ENCODE assay signal across 8 mouse cellular contexts in genomic region chr3:120192439-120193326, GRCm38 (mm10).
A peak's percentile ranks its signal among the peaks of the same experiment; 100 is the strongest.
DNase-seq lines count a peak whose midpoint lies in the region; ATAC-seq and TF ChIP-seq lines count a peak whose summit lies in the region.

No protein-coding gene starts in this region.

- no peaks in the 10 kb centered on the region for H3K4me1 ChIP-seq in kidney, adult 2 months (ENCODE audit: control insufficient read depth, insufficient read depth, low read length)
- peaks cover 5% of the 10 kb centered on the region; the same call in 1 of the 2 replicates for H3K4me1 ChIP-seq in midbrain, embryonic 14.5 days (ENCODE audit: control insufficient read depth, insufficient read depth, low read length)

- WGBS in kidney, adult 2 months: 26% methylated on average over 15 of the region's 15 CpGs
- 27% methylated on average over 15 of the region's 15 CpGs for WGBS in midbrain, embryonic 14.5 days

- no peak overlapping the region for H3K4me3 ChIP-seq in kidney, adult 2 months (ENCODE audit: insufficient read depth, low read depth, low read length)
- H3K4me3 ChIP-seq in midbrain, embryonic 14.5 days (replicated peaks; ENCODE audit: low read depth, low read length): no peak overlapping the region

- no peak overlapping the region for H3K27ac ChIP-seq in kidney, adult 2 months (ENCODE audit: insufficient read depth, low read depth, low read length)
- H3K27ac ChIP-seq in midbrain, embryonic 14.5 days (replicated peaks; ENCODE audit: low read depth, low read length): peak overlapping the region; percentile 53; the same call in 1 of the 2 replicates

- no peaks in the 10 kb centered on the region for H3K27me3 ChIP-seq in kidney, adult 2 months (replicated peaks; ENCODE audit: control insufficient read depth, insufficient read depth, low read length)
- H3K27me3 ChIP-seq in midbrain, embryonic 14.5 days (ENCODE audit: control insufficient read depth, insufficient read depth, low read length): no peaks in the 10 kb centered on the region

- intact Hi-C loops in left cerebral cortex, postnatal 14 days (cut with DNase I): loop anchor here (5.0 to 10.0 kb wide), 3 partner anchors 888 to 1765 kb away; no protein-coding TSS in a partner anchor

- no peaks in the 10 kb centered on the region for H3K36me3 ChIP-seq in kidney, adult 2 months (ENCODE audit: control insufficient read depth, insufficient read depth, low read length)
- no peaks in the 10 kb centered on the region for H3K36me3 ChIP-seq in midbrain, embryonic 14.5 days (ENCODE audit: control insufficient read depth, insufficient read depth, low read length)

- DNase-seq in adrenal gland, adult (ENCODE audit: inconsistent age in 2 of 2, low spot score in 1 of 2): peak; percentile 42 to 87
- peak; percentile 30 for DNase-seq in cerebellum, adult 9-11 months
- peak; percentile 54 to 72 for DNase-seq in frontal cortex, postnatal 14 days (ENCODE audit: low spot score in 2 of 2)
- DNase-seq in kidney, adult 2 months: peak; percentile 57
- peak; percentile 75 to 85 for DNase-seq in left cerebral cortex, postnatal 14 days (ENCODE audit: low spot score in 2 of 2)
- peak; percentile 92 for DNase-seq in midbrain, embryonic 14.5 days
- DNase-seq in urinary bladder, postnatal 25 days (ENCODE audit: low spot score): peak; percentile 43
- no peak for DNase-seq in B cell, adult 2 months

- H3K9me3 ChIP-seq in midbrain, embryonic 14.5 days (ENCODE audit: control insufficient read depth, low read length): no peaks in the 10 kb centered on the region

- no peak overlapping the region for H3K9ac ChIP-seq in midbrain, embryonic 14.5 days (replicated peaks; ENCODE audit: low read length)

- peak; percentile 55; the same call in 1 of the 2 replicates for ATAC-seq in midbrain, embryonic 14.5 days (ENCODE audit: low FRiP score, low TSS enrichment)

- TF ChIP-seq CTCF in kidney, adult 2 months (conservative IDR thresholded peaks at IDR 0.05; ENCODE audit: insufficient read depth, insufficient read length, low read depth, low read length): peak; percentile 44

- no peak for TF ChIP-seq POLR2A in kidney, adult 2 months (IDR thresholded peaks at IDR 0.05; ENCODE audit: low read depth, low read length)

- peak overlapping the region; percentile 11; the same call in 1 of the 2 replicates for H3K4me2 ChIP-seq in midbrain, embryonic 14.5 days (ENCODE audit: low read length)

Comparison
In these comparisons a context has a peak if more than half of its experiments do, and no peak if none do; other contexts are left out.
1. DNase-seq: peak in adrenal gland, adult (2 of 2), cerebellum, adult 9-11 months (single experiment), frontal cortex, postnatal 14 days (2 of 2), kidney, adult 2 months (single experiment), left cerebral cortex, postnatal 14 days (2 of 2), midbrain, embryonic 14.5 days (single experiment) and urinary bladder, postnatal 25 days (single experiment); none in B cell, adult 2 months (0 of 2).